Mouse (Mus musculus) thymus, adult 2 months (tissue): ENCODE measurements around the gene Spred3.

Experiments
- CTCF ChIP-seq: fragments of 200-500 bp; IDR thresholded peaks from 2 replicates; pipeline ENCODE4 v1.5.1; 2012; ENCODE audit warnings: mild to moderate bottlenecking, control low read depth, low read length, moderate library complexity, borderline replicate concordance; ENCODE audit not compliant: control insufficient read depth, poor library complexity, insufficient read depth; ENCODE audit errors: extremely low read depth
- POLR2A ChIP-seq: fragments of 200-500 bp; IDR thresholded peaks from 2 replicates; pipeline ENCODE4 v1.6.1; 2012; ENCODE audit warnings: mild to moderate bottlenecking, low read length, control low read depth, moderate library complexity; ENCODE audit not compliant: control insufficient read depth, poor library complexity, insufficient read depth; ENCODE audit errors: extremely low read depth

DNA sequence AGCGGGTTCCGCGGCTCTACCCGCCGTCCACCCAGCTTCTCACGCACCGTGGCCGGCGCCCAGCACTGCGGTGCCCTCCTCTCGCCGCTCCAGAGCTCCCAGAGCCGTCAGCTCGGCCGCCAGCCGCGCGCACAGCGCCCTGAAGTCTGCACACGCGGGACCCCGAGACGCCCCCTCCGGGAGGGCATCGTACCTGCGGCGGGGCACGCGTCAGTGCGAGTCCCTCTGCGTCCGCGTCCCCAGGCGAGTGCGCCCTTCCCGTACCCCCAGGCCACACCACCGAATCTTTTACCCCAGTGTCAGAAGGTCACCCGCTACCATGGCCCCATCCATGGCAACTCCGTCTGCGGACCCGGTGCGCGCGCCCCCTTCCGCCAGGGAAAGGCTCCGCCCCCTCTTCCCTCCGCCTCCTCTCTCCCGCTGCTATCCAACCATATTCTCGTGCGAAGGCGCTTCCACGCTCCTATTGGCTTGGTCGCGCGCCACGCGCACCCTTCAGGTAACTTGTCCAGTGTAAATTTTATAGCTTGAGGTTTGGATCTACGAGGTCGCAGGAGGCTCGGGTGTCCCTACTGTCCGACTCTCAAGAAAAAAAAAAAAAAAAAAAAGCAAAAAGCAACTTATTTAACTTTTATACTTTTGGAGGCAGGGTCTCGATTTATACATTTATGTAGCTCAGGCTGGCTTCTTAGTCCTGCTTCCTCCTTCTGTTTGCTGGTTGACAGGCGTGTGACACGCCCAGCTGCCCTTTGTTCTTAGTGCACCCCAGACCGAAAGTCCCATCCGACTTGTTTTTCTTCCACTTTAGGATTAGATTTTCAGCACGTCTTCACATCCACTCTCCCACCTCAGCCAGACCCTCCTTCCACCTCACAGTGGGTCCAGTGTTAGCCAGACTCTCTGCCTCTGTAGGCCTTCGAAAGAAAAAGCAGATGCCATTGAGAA is 14.1 kb downstream of the Spred3 start, which contains the start of gene Fam98c:
- peak; percentile 44; the same call in 1 of the 2 replicates for TF ChIP-seq POLR2A
- no peak for TF ChIP-seq CTCF
